Mouse (Mus musculus) small intestine, adult 2 months (tissue): Measurements from ENCODE around the gene Bhlhe23. TPM values are rescaled to one million over a fixed set of nuclear protein-coding genes. Genes with fewer than 3 reads are reported as not detected.

Experiments
- H3K27ac ChIP-seq: fragments of 200-500 bp; 2 replicates; pipeline ENCODE4 v1.5.1; 2012; ENCODE audit warnings: low read depth, low read length, control low read depth, inconsistent platforms; ENCODE audit not compliant: insufficient read depth
- H3K27me3 ChIP-seq: fragments of 200-500 bp; 2 replicates; pipeline ENCODE4 v1.6.1; 2012; ENCODE audit warnings: mild to moderate bottlenecking, moderate library complexity, low read length, inconsistent platforms; ENCODE audit not compliant: control insufficient read depth, insufficient read depth
- H3K36me3 ChIP-seq: fragments of 200-500 bp; 2 replicates; pipeline ENCODE4 v1.6.1; 2012; ENCODE audit warnings: mild to moderate bottlenecking, low read length, control low read depth, inconsistent platforms; ENCODE audit not compliant: control insufficient read depth, insufficient read depth
- H3K4me1 ChIP-seq: fragments of 200-500 bp; 2 replicates; pipeline ENCODE4 v1.6.1; 2012; ENCODE audit warnings: low read length, inconsistent platforms, mixed read lengths; ENCODE audit not compliant: control insufficient read depth, insufficient read depth, insufficient read length
- H3K4me3 ChIP-seq: fragments of 200-500 bp; 2 replicates; pipeline ENCODE4 v1.5.1; 2012; ENCODE audit warnings: low read depth, mild to moderate bottlenecking, control low read depth, inconsistent platforms, low read length, moderate library complexity
- CTCF ChIP-seq: fragments of 200-500 bp; IDR thresholded peaks from 2 replicates; pipeline ENCODE4 v1.5.1; 2012; ENCODE audit warnings: low read depth, mild to moderate bottlenecking, control low read depth, inconsistent platforms, low read length, moderate library complexity, mixed read lengths; ENCODE audit not compliant: insufficient replicate concordance, insufficient read length; ENCODE audit errors: extremely low read depth
- POLR2A ChIP-seq: fragments of 200-500 bp; IDR thresholded peaks from 2 replicates; pipeline ENCODE4 v1.6.1; 2012; ENCODE audit warnings: low read depth, mild to moderate bottlenecking, control low read depth, inconsistent platforms, low read length, moderate library complexity
- WGBS: fragments of 180-500 bp; shearing (Covaris S2); methylation state at CpG from one replicate; pipeline ENCODE4 v1.1.7; 2018; 5-methylcytosine and 5-hydroxymethylcytosine counted together
- polyA plus RNA-seq: library from polyadenylated mRNA; depleted of rRNA; stranded (reverse); fragments of >200 nt; gene quantifications from 2 replicates; pipeline ENCODE4 v1.2.3, GENCODE M21; 2012

Gene Bhlhe23
- polyA plus RNA-seq, 1 experiment: not detected

GRCm38 (mm10) chr2:180788843-180789242 is 12.1 kb upstream of the Bhlhe23 start:
- H3K4me3 ChIP-seq: no peak overlapping the region
- 0 out of 2 replicates have a peak, but pooled peaks cover 3% of the 10 kb centered on the region for H3K27me3 ChIP-seq
- no peaks in the 10 kb centered on the region for H3K36me3 ChIP-seq
- no peak for TF ChIP-seq POLR2A
- TF ChIP-seq CTCF: no peak
- H3K27ac ChIP-seq: no peak overlapping the region
- H3K4me1 ChIP-seq: no peaks in the 10 kb centered on the region
- WGBS: 6% methylated on average over 6 of the region's 7 CpGs

- H3K27me3 ChIP-seq: 0 out of 2 replicates have a peak, but pooled peaks cover 3% of the 10 kb centered on the region
- WGBS: 8% methylated on average over 2 of the region's 2 CpGs
- no peak overlapping the region for H3K4me3 ChIP-seq
- H3K36me3 ChIP-seq: no peaks in the 10 kb centered on the region
- TF ChIP-seq CTCF (no peak), POLR2A (no peak)
- H3K4me1 ChIP-seq: no peaks in the 10 kb centered on the region
- no peak overlapping the region for H3K27ac ChIP-seq
Measured at GRCm38 (mm10) chr2:180788386-180788785, 11.7 kb upstream of the Bhlhe23 start.

- Histone ChIP-seq H3K27me3 (0 out of 2 replicates have a peak, but pooled peaks cover 3% of the 10 kb centered on the region), H3K4me3 (no peak overlapping the region), H3K36me3 (no peaks in the 10 kb centered on the region), H3K4me1 (no peaks in the 10 kb centered on the region), H3K27ac (no peak overlapping the region)
- TF ChIP-seq POLR2A (no peak), CTCF (no peak)
- 70% methylated on average over 13 of the region's 13 CpGs for WGBS
Measured at GRCm38 (mm10) chr2:180787566-180788232, 11.0 kb upstream of the Bhlhe23 start.

GRCm38 (mm10) chr2:180786732-180787131 is 10.0 kb upstream of the Bhlhe23 start:
- Histone ChIP-seq H3K27me3 (0 out of 2 replicates have a peak, but pooled peaks cover 3% of the 10 kb centered on the region), H3K36me3 (no peaks in the 10 kb centered on the region), H3K4me1 (no peaks in the 10 kb centered on the region), H3K27ac (no peak overlapping the region), H3K4me3 (no peak overlapping the region)
- TF ChIP-seq POLR2A (no peak), CTCF (0 out of 2 replicates have a peak, but pooled peaks have one; percentile 8)

- no peak overlapping the region for H3K4me3 ChIP-seq
- H3K4me1 ChIP-seq: no peaks in the 10 kb centered on the region
- H3K36me3 ChIP-seq: no peaks in the 10 kb centered on the region
- peaks cover 25% of the 10 kb centered on the region for H3K27me3 ChIP-seq
- H3K27ac ChIP-seq: no peak overlapping the region
- 4% methylated on average over 2 of the region's 2 CpGs for WGBS
- TF ChIP-seq CTCF: no peak
Measured at GRCm38 (mm10) chr2:180780282-180780681, 3.6 kb upstream of the Bhlhe23 start.

GRCm38 (mm10) chr2:180779226-180780104 is 2.8 kb upstream of the Bhlhe23 start:
- Histone ChIP-seq H3K4me3 (no peak overlapping the region), H3K27ac (no peak overlapping the region), H3K4me1 (no peaks in the 10 kb centered on the region), H3K27me3 (peaks cover 30% of the 10 kb centered on the region), H3K36me3 (no peaks in the 10 kb centered on the region)
- TF ChIP-seq POLR2A: no peak
- peak; percentile 81; the same call in 1 of the 2 replicates for TF ChIP-seq CTCF
- WGBS: 22% methylated on average over 12 of the region's 12 CpGs

- TF ChIP-seq POLR2A (no peak), CTCF (no peak)
Measured at GRCm38 (mm10) chr2:180775641-180776040, 1.1 kb downstream of the Bhlhe23 start.

More at GRCm38 (mm10) chr2:180775641-180776040, 1.1 kb downstream of the Bhlhe23 start:
- H3K27ac ChIP-seq: no peak overlapping the region
- H3K27me3 ChIP-seq: peaks cover 37% of the 10 kb centered on the region
- no peaks in the 10 kb centered on the region for H3K4me1 ChIP-seq
- no peaks in the 10 kb centered on the region for H3K36me3 ChIP-seq
- 7% methylated on average over 15 of the region's 15 CpGs for WGBS
- H3K4me3 ChIP-seq: no peak overlapping the region
